Mouse (Mus musculus): ENCODE measurements at regions not wholly inside any gene's neighbourhood (a gene's known extent, or its start where the extent isn't known, plus 50 kb on each side); places are given as distances from the start of the nearest gene placed in this dataset.

DNA sequence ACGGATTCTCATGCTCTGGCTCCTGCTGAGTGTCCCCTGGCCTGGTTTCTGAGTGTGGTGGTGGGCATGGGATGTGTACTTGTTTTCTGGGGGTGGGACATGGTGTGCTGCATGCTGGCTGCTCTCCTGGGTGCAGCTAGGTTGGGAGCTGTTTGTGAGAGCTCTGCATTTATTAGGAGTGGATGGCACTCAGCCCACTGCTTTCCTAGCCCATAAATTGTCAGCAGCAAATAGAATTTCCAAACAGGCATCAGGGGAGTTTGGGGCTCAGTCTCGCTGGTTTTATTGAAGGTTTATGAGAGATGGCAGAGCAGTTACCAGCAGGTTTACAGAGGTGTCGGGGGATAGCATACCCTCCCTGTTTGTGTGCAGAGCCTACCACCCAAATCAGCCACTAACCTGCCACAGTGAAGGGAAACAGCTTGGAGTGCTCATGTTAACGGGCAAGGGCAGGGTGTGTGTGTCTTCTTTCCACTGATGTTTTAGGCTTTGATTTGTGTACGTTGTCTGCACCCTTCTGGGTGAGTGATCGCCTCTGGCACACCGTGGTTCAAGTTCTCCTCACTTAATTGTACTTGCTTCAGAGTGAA, 372.6 kb downstream of the Eipr1 start:
- DNase-seq, result no peak

DNA sequence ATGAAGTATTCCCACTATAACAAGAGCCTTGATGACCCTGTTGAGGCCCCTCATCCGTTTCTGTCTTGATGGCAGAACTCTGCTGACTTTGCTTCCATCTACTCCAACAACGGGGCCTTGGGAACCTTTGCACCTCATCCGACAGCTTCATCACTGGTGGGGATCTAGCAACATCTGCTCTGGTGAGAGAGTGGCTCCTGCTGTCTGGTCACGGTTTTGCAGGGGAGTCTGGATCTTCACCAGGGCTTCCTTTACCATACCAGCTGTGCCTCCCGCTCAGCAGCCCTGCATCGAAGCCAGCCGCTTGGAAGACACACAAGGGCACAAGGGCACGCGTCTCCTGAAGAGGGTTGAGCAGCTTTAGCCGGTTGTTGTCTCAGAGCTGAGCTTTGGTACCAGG, 377.2 kb downstream of the Eipr1 start:
- DNase-seq, result no peak

DNA sequence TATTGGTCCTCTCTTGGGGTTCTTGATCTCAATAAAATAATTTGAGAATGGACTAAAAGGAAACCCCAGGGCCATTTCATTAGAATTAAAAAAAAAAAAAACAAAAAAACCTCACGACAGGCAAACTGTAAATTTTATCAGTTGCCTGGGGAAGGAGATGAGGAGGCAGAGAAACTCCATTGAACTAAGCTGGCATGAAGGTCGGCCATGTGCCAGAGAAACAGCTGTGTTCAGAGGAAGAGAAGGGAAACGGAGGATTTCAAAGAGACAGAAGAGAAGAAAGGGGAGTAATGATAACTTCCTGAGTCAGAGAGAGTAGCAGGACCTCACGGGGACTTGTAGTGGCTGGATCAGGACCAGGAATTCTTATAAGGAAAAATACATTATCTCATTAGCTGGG, 377.7 kb downstream of the Eipr1 start:
- no peak for DNase-seq

DNA sequence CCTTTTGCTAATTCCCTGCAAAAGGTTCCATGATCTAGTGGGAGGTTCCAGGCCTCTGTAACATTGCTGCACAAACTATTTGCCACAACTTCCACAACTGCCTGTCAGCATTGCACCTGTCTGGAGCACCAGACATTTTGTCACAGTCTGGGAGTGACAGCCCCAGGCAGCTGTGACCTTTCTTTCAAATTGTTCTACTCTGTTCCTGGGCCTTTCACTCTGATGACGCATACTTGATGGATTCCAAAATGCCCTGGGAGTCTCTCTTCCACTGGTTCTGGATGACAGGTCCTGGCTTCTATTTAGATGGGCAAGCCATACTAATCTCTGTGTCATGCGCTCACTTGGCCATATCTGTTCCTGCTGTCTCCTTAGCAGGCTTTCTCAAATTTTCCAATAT, 382.7 kb downstream of the Eipr1 start:
- DNase-seq, result no peak

DNA sequence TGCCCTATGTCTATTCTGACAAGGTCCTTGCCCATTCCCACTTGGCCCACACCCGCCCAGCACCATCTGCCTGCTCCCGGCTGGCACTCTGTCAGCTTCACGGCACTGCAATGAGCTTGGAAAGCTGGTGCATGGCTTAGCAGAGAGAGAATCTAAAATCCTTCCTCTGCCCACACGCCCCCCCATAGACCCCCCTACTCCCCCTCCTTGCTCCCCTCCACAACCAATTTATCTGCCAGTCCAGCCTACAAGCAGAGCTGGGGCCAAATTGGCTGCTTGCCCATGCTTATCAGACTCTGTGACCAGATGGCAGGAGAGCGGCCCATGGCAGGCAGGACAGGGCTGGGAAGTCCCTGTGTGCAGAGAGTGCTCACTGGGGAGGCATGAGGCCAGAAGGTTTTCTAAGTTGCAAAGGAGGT, 385.3 kb downstream of the Eipr1 start:
- peak; percentile 88 to 89 for DNase-seq

DNA sequence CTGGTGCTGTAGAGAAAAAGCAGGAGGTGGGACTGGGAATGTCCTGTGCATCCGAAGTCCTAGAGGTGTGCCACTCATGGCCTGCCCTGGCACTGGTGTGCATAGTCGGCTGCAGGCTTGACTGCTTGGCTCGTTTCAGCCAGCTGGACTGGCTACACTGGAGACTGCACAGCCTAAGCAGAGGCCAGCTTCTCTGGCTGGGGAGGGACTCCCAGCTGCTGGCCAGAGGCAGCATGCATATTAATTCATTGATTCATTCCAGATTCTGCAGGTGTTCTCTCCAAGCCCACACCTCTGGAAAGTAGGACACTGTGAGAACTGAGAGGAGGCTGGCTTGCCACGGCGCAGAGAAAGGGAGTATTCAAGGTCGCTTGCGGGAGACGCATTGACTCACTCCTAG, 385.9 kb downstream of the Eipr1 start:
- DNase-seq, result peak; percentile 27 to 43

DNA sequence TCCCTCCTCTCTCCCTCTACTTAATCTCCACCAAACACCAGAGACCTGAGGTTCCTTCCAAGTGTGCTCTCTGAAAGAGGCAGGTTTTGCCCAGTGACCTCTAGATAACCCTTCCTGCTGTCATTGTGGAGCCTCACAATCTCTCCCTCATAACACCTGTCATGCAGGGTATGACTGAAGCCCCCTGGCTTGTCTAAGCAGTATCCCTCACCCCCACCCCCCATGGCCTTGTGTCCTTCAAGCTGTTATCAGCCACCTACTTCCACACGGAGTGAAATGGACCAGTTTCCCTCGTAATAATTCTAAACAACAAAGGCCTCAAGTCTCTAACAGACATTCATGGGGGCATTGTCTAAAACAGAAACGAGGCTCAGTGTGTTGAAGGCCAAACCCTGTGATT, 387.6 kb upstream of the Myt1l start:
- no peak for DNase-seq

DNA sequence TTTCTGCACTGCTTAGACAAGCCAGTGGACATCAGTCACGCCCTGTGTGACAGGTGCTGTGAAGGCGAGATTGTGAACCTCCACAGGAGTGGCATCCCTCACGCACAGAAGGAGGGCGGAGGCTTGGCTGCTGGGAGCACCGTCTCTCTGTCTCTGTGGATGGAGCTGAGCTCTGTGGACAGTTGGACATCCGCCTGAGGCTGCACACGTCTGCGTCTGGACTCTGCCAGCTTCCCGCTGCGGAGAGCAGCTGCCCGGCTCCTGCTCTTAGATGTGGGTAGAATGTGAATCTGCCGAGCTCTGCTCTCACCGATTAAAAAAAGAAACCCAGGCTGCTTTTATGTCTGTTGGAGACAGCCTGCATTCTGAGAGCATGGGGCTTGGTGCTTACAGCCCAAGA, 387.1 kb upstream of the Myt1l start:
- DNase-seq, result peak; percentile 91 to 93

DNA sequence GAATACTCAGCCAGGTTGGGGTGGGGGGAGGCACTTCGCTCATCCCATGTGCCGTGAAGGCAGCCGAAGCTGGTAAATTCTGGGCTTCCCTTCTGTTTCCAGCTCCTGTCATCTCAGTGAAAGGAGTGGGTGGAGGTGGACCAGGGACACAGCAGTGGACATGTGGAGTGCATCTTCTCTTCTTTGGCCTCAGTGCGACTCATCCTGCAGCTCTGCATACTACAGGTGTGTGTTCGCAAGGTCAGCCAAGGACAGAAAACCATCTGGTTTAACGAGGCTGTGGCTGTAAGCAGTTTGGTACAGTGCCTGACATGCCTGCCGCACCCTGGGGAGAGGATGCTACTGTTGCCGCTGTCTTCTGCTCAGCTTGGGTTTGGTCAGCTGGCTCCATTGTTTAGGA, 386.3 kb upstream of the Myt1l start:
- peak in 1 of 2 experiments; percentile 36 for DNase-seq

DNA sequence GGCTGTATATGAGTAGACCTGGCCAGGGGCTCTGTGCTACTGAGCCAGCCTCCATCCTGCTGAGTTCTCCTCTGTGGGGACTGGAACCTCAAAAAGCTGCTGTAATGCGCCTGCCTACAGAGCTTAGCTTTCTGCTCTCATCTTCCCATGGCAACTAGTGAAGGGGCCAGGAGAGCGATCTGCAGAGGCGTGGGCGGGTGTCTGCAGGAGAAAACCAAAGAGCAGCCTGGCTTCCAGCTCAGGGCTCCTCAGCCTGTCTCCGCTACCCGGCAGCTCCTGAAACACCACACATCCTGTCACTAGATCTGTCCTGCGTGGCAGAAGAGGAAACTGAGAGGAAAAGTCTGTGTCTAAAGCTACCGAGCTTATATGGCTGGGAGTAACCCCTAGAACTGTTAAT, 384.9 kb upstream of the Myt1l start:
- peak; percentile 41 to 46 for DNase-seq

DNA sequence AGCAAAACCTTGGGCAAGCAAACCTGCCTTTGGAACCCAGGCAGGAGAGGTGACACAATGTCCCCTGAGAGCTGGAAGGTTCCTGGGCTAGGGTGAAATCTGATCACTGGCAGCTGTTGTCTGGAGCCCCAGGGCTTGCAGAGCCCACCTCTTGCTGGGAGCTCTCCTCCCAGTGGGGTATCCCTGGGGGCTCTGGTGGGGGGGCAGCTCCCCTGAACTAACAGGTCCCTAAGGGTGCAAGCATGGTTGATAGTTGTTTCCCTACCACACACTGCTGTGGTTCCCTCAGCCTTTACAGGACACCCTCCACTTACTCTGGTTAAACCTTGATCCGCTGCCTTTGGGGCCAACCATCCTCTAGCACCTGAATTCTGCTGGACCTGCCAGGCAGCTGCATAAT, 367.3 kb upstream of the Myt1l start:
- no peak for DNase-seq

DNA sequence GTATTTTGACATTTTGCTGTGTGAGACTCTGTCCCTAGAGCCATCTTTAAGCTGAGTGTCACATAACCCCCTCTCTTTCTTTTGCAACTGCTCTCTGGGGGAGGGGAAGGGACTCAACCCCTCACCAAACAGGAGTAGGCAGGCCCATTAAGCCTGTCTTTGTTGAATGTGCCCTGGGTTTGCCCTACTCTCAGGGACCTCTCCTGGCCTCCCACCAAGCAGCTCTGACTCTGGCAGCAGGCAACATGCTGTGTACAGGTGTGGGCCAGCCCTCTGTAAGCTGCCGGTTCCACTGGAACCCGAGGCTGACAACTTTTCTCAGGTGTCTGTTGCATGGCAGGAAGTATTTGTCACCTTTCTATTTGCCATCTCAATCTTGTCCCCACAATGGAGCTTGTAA, 366.6 kb upstream of the Myt1l start:
- no peak for DNase-seq

DNA sequence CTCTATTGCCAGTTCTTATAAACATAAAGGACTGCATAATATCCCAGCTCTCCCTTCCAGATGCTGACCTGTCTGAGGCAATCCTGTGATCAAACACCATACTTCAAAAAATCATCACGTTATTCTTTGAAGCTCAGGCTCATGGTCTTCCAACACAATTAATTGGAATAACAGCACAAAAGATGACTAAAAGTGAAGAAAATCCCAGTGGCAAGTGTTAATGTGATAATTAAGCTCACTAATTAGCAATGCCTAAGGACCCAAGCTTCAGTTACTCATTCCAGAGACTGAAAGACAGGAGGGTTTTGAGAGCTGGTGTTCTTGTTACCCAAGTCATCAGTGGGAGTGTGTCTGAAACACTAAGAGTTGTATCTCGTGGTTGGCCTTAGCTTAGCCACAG, 363.5 kb upstream of the Myt1l start:
- DNase-seq, result no peak

DNA sequence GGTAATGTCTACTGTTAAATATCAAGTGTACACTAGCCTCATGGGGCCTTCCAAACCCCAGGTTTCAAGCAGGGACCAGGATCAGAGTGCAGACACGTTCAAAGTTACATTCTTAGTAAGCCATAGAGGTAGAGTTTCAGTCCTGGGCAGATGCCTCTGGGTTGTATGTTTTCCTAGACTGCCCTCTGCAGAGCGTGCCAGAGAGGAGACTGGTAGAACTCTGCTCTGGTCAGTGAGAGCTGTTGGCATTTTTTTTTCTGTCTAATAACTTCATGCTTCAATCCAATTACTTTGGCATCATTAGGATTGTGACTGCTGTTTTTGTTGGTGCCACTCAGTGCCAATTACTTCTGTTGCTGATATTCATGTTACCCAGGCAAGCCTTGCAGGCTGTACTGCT, 361.9 kb upstream of the Myt1l start:
- no peak for DNase-seq

DNA sequence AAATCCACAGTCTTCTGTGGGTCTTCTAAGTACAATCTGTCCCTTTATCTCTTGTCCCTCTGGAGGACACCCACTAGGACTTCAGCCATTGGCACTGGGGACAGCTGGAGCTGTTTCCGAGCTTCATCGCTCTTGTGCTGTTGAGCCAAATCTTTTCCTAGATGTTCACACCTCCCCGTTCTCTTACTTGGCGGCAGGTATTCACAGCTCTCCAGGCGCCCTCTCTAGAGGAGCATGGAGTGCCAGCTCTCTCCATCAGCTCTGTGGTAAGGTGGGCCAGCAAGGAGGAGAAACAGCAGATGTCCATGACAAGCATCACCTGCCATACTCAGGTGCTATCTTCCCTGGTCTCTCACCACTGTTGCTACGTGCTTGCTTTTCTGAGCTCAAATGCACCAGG, 360.3 kb upstream of the Myt1l start:
- peak; percentile 14 to 18 for DNase-seq

DNA sequence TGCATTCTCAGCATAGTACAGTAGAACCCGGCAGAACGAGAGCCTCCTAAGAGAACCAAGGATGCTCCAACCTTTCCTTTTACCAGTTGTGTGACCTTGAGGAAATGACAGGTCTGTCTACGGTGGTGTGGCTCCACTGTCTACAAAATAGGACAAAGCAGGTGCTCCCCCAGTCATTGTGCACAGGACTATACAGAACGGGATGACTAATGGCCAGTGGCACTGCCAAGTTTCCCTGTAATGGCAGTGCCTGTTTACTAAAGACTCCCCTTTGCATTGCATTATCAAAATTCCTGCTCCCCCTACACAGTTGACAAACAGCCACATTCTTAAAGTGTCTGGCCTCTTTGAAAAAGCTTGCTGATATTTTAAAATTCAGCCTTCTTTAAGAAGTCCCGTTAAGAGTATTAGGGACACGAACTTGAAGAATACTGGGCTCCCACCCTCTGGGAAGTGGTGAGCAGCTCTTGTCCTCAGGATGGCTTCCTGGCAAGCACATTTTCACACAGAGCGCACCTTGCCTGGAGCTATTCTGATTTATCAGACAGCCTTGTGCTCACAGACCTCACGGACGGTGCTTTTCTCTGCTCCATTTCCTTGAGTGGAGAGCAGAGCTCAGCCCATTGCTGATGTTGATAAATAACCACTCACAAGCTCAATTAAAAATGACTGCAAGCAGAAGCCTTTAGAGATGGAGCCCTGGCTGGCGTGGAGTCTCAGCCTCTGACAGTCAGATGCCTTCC, 352.3 kb upstream of the Myt1l start:
- no peak for DNase-seq

DNA sequence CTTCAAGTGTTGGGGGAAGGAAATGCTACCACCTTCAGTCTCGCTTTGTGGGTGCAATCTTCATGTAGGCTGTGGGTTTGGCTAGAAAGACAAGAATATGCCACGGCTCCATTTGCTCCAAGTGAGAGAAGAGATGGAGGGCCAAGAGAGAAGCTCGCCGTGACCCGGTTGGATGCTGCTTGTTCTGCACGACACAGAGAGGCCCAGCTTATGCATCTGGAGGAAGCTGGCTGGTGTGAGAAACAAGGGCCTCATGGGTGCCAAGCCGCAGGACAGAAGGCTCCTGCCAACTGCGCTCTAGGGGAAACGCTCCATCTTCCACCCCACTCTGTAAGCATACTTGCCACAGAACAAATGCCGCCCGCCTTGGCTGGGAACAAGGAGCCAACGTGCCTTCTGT, 351.0 kb upstream of the Myt1l start:
- no peak for DNase-seq

DNA sequence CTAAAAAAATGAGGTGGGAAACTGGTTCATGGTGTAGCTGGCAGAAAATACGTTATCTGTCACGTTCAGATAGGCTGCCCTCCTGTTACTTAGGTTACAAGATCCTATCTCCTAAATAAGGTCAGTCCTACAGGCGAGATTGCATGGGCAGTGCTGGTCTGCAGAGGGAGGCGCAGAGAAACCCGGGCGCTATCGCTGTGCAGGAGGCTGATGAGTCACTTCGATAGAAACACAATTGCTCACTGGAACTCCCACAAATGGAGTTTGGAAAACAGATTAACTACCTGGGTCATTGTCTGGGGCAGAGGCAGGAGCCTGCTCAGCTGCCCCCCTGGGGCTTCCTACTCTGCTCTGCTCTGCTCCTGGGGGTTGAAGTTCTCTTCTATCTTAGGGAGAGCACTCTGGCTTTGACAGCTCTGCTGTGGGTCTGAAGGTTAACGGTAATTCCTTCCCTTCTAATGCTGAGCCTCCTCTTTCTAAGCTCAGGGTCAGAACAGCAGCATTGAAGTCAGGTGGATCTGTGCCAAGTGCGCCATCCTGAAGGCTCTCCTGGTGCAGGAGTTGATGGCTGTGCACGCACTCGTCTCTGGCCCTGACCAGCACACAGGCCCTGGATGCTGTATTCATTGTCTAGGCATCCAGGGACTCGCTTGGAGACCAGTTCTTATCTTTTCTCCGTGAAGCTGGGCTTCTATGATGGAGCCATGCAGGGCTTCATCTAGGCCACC, 349.9 kb upstream of the Myt1l start:
- DNase-seq, result no peak

DNA sequence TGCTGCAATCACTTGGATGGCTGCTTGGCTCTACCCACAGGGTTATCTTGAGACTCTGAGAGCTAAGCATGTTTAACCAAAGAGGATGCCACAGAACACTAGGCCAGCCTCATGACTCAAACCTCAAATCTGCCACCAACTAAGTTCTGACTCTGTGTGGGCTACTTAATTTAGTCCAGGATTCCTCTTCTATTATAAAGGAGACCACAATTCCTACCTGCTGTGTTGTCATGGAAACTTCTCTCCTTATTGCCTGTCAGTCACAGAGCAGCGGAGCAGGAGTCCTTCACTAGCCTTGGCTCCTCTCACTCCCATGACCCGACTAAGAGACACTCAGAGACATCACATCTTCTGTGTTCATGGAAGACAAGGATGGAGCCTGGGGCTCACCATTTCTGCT, 348.8 kb upstream of the Myt1l start:
- no peak for DNase-seq

DNA sequence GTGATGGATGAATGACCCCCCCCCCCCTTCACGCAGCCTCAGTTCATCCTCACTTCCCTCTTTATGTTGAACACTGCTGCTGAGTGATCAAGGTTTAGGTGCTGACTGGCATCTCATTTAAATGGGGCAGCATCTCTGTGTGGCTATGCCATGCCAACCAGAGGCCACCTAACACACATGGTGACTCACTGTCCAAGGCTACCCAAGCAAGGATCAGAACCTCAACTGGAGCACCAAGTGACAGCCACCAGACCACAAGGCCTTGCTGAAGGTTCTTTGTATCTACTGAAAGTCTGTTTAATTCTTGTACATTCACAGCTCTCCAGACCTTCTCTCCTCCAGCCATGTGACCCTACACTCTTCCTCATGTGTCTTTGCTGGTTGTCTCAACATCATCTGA, 347.6 kb upstream of the Myt1l start:
- DNase-seq, result no peak

DNA sequence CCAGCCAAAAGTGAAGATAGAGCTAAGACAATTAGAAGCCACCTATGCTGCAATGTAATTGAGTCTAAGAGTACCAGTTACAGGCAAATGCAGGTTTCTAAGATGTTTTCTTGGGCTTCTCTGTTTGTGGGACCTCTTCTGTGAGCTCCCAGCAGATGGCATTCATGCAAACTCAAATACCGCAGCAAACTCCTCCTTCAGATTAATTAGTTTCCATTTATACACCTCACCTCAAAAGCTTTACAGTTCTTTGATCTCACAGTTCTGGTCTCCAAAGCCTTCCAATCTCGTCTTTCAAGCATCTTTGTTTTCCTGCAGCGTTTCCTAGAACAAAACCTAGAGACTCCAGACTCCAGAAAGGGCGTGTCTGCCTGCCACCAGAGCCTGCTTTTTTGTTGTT, 340.6 kb upstream of the Myt1l start:
- DNase-seq, result no peak

DNA sequence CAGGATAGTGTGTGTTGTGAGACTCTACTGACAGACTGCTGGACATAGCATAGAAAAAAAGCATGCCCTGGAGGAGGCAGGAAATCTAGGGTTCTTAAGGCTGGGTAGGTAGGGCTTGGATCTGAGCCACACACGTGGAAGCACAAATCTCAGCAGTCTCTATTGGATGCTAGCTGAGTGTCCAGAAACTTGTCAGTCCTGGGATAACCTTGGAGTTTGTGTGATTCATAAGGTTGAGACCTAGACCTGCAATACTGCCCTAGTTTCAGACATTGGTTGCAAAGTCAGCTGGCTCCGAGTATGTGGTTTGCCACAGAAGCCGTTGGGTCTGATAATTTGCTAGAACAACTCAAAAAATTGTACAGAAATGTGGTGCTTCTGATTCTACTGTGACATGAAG, 335.8 kb upstream of the Myt1l start:
- DNase-seq, result no peak

DNA sequence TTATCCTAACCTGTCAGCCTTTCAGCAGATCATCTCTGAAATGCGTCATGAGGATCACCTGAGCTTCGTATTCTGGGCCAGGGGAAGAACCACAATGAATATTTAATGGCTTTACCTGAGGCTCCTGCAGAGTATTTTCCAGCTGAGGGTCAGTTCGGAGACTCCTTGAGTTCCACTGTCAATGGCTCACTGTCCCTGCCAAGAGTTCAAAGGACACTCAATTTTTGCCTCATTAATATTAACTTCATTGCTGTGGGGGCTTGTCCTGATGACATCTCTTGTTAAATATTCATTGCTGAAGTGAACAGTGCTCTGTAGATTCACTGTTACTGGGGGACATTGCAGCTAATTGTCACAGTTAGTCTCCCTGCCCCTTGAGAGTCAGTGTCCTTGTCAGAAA, 316.2 kb upstream of the Myt1l start:
- no peak for DNase-seq

DNA sequence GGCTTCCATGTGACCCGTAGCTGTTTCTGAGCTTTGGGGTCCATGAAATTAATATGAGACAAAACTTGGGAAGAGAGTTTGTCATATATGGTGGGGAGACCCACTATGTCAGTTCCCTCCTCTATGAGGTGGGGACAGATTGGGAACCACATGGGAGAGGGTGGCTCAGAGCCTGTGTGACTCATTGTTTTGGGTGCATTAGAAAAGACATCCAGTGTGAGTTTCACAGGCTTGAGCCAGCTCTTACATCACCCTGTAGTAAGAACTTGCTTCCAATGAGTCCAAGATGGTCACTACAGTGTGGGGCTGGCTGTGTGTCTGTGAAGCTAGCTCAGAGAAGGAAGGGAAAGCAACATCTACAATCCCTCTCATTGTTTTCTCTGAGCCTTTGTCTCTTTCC, 314.6 kb upstream of the Myt1l start:
- no peak for DNase-seq
